Mouse (Mus musculus) myocyte (in vitro differentiated cells): ENCODE results near the gene Srrm4.

Experiments used
- CEBPB ChIP-seq: IDR thresholded peaks from 2 replicates; pipeline ENCODE4 v1.6.1; 2011; ENCODE audit warnings: mild to moderate bottlenecking, moderate library complexity; ENCODE audit not compliant: poor library complexity, insufficient read depth, severe bottlenecking
- E2F4 ChIP-seq: IDR thresholded peaks from one replicate; pipeline ENCODE4 v1.6.1; 2011; ENCODE audit warnings: mild to moderate bottlenecking, control low read depth, moderate library complexity; ENCODE audit not compliant: insufficient read depth
- MAX ChIP-seq: IDR thresholded peaks from one replicate; pipeline ENCODE4 v1.6.1; 2011; ENCODE audit warnings: low read depth, mild to moderate bottlenecking, control low read depth
- MYOD1 ChIP-seq, 3 experiments: IDR thresholded peaks; one replicate each; pipeline ENCODE4 v1.6.1; 2011; ENCODE audit warnings: control low read depth in 2 of 3, low read depth in 2 of 3, mild to moderate bottlenecking in 2 of 3, moderate library complexity in 1 of 3; ENCODE audit not compliant: insufficient read length in 2 of 3, control insufficient read depth in 1 of 3
- MYOG ChIP-seq, 3 experiments: IDR thresholded peaks; one replicate each; pipeline ENCODE4 v1.6.1; 2011; ENCODE audit warnings: control low read depth in 2 of 3, low read depth in 2 of 3, mild to moderate bottlenecking in 2 of 3; ENCODE audit not compliant: insufficient read length in 2 of 3, control insufficient read depth in 1 of 3, insufficient read depth in 1 of 3
- POLR2A ChIP-seq: IDR thresholded peaks from one replicate; pipeline ENCODE4 v1.6.1; 2011; ENCODE audit warnings: low read depth, mild to moderate bottlenecking, control low read depth, moderate library complexity; ENCODE audit not compliant: insufficient read length
- POLR2AphosphoS2 ChIP-seq: IDR thresholded peaks from one replicate; pipeline ENCODE4 v1.6.1; 2011; ENCODE audit warnings: low read depth, control low read depth; ENCODE audit not compliant: insufficient read length
- REST ChIP-seq: IDR thresholded peaks from one replicate; pipeline ENCODE4 v1.6.1; 2011; ENCODE audit warnings: mild to moderate bottlenecking, control low read depth, moderate library complexity; ENCODE audit not compliant: insufficient read depth, insufficient read length
- SRF ChIP-seq: IDR thresholded peaks from one replicate; pipeline ENCODE4 v1.6.1; 2011; ENCODE audit warnings: low read depth; ENCODE audit not compliant: control insufficient read depth, insufficient read length
- TCF12 ChIP-seq: IDR thresholded peaks from one replicate; pipeline ENCODE4 v1.6.1; 2011; ENCODE audit warnings: mild to moderate bottlenecking, control low read depth; ENCODE audit not compliant: poor library complexity, insufficient read depth, severe bottlenecking
- TCF3 ChIP-seq: IDR thresholded peaks from one replicate; pipeline ENCODE4 v1.6.1; 2011; ENCODE audit warnings: low read depth, control low read depth; ENCODE audit not compliant: insufficient read length
- USF1 ChIP-seq: IDR thresholded peaks from one replicate; pipeline ENCODE4 v1.6.1; 2011; ENCODE audit warnings: low read depth, mild to moderate bottlenecking, control low read depth, moderate library complexity

DNA sequence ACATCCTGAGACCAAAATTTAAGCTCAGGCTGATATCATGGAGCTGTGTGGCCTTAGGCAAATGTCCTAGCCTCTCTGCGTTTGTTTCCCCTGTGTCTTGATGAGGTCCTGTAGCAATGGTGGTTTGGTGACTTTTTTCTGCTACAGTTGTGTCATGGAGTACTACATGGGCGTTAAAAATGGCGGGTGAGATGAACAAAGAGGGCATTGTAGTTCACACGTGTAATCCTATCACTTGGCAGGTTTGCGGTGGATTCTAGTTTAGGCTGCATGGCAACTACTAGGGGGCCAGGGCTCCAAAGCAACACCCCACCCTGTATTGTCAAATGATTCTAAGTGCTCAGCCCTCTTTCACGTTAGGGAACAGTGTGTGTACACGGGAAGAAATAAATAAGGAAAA is 21.1 kb downstream of the Srrm4 start:
- TF ChIP-seq MYOG (IDR thresholded peaks at IDR 0.05; ENCODE audit: control insufficient read depth in 1 of 3, insufficient read depth in 1 of 3, insufficient read length in 2 of 3, low read depth in 2 of 3) (no peak), POLR2A (no peak), MYOD1 (IDR thresholded peaks at IDR 0.05; ENCODE audit: control insufficient read depth in 1 of 3, insufficient read length in 2 of 3, low read depth in 2 of 3) (no peak), USF1 (no peak), CEBPB (no peak), TCF3 (no peak), REST (no peak), TCF12 (no peak), POLR2AphosphoS2 (no peak), MAX (no peak), E2F4 (no peak), SRF (no peak)
